Mouse (Mus musculus) embryo, embryonic 9.5 days (tissue): ENCODE data around the gene Hdac8.

ENCODE experiments used
- DNase-seq: peaks from one replicate; pipeline ENCODE4 v3.0.0-alpha.2; 2017; ENCODE audit errors: extremely low spot score

The Hdac8 gene

DNA sequence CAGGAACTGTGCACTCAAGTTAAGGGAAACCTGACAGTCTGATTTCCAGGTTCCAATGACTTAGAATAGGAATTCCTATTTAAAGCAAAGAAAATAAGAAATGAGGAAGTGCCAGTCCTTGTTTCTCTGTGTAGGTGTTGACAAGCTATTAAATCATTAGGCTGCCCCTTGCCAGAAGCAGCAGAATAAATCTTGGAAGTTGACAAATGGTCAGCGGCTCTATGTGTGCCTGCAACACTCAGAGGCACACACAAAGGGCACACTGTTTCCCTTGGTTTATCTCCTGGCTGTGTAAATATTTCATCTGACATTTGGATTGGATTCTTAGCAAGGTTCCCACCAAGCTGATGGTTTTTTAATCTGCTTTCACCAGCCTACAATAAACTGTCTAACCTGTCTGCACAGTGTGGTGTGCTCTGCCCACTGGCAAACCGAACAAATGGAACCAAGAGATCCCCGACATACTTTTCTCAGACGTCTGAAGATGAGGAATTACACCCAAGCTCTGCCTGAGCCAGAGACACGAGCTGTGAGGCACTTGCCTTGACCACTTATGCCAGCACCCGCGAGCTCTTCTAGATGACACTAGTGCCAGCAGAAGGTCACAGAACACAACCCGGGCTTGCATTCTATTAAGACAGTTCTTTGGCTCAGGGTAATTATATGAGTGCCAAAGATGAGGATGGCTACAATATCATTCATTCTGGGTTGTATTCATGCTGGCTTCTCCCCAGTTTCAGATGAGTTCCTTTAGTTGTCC lies 165.6 kb downstream of the Hdac8 start:
- DNase-seq, result no peak

- no peak for DNase-seq
These were observed 185.5 kb downstream of the Hdac8 start for GRCm38 (mm10) chrX:102319696-102320095.

DNA sequence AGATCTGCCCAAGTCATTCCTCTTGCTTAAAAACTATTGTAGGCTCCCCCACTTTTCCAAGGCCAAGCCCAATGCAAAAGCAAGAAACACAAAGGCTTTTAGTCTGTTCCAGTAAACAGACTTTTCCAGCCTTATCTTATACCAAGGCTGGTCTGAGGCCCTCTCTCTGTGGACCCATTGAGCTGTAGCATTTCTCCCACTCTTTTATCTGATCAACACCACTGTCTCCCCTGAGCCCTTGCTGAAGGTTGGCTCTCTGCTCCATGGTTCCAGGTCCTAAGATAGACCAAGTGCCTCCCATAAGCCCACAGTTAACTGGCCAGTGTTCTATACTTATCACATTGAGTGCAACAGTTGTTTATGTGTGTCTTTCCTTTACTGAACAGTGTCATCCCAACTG lies 185.9 kb downstream of the Hdac8 start:
- no peak for DNase-seq

GRCm38 (mm10) chrX:102318782-102319181 lies 186.4 kb downstream of the Hdac8 start:
- no peak for DNase-seq

GRCm38 (mm10) chrX:102311119-102311518 lies 194.0 kb downstream of the Hdac8 start:
- DNase-seq, result no peak

- no peak for DNase-seq
These were observed 197.6 kb downstream of the Hdac8 start for GRCm38 (mm10) chrX:102307511-102307910.

DNA sequence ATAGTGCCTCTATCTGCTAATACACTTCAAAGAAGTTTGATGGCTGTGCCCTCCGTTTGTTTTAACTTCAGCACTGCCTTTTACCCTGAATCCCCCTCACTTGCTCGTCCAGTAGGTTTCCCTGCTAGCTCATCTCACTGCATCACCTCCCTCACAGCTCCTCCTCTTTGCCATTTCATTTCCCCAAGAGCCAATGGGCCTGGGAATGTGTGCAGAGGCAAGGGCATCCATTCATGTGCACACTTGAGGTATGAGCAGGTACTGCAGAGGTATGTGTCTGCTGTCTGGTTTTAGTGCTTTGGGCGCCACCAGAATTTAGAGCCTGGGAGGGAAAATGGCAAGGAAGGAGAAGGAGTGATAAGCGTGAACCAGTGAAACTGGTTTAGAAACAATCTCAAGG lies 199.4 kb downstream of the Hdac8 start:
- no peak for DNase-seq

DNA sequence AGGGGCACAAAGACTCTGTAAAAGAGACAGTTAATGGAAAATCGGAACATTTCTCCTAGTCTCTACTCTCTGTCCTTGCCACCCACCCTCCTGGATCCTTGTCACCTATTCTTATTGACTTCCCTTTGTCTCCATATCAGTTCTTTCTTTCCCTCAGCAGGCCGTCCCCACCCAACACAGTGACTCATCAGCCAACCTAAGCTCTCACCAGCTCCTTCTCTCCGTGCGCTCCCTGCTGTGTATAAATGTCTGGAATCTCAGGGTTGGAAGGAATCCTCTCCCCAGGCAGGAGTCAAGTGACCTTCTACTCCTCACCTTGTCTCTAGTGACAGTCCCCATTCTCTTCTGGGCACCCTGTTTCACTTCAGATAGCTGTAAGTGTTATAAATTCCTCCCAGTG lies 200.2 kb downstream of the Hdac8 start:
- DNase-seq, result no peak

GRCm38 (mm10) chrX:102302476-102302875 lies 202.7 kb downstream of the Hdac8 start:
- DNase-seq, result peak; percentile 21

GRCm38 (mm10) chrX:102284889-102285288 lies 220.3 kb downstream of the Hdac8 start:
- DNase-seq, result peak; percentile 11

- DNase-seq, result no peak
These were observed 242.4 kb downstream of the Hdac8 start for GRCm38 (mm10) chrX:102262620-102263345.

- DNase-seq, result no peak
These were observed 245.4 kb downstream of the Hdac8 start for GRCm38 (mm10) chrX:102259772-102260171.

GRCm38 (mm10) chrX:102253892-102254291 lies 251.3 kb downstream of the Hdac8 start:
- peak; percentile 15 for DNase-seq

DNA sequence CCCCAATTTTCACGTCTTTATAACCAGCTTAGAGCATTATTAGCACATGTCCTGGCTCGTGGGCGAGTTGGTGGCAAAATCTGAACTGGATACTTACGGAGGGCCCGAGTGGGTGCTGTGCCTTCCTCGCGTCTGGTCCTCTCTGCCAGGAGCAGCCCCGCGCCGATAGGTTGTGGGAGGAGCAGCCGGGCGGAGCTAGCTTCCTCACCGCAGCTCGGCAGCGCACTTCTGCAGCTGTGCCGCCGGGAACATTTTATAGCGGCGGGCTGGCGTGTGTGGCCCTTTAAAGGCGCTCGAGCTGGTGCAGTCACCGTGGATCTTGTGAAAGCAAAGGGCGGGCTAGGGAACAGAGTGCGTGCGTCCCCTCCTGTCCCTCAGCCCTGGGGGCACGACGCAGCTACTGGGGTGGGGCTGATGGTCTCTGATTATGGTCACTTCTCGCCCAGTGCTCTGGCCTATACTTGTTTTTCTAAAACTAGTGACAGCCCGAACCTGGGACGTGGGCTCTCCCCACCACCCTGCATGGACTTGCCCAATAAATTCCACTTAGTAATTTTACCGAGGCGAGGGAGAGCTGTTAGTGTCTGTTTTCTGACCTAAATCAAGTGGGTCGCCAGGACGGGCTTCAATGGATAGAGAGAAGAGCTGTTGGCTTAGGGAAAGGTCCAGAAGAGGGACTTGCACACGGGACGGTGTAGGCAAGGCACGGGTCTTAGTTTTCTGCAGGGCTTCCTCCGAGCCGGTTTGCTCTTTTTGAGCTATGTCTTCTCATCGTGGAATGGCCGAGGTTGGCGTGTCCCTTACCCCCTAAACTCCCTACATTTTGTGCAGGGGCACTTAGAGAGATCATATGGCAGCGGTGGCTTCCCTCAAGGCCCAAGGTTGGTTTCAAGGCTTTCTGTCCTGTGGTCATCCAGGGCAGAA lies 253.0 kb downstream of the Hdac8 start, which contains the start of gene Cited1:
Gene Cited1 (minus strand): TSS at position 245 of the 924 bp plus-strand sequence.
- peak; percentile 70 for DNase-seq

GRCm38 (mm10) chrX:102251221-102251936 lies 253.8 kb downstream of the Hdac8 start:
- DNase-seq, result peak; percentile 40

GRCm38 (mm10) chrX:102250891-102251170 lies 254.3 kb downstream of the Hdac8 start:
- peak; percentile 41 for DNase-seq

GRCm38 (mm10) chrX:102250150-102250890 lies 254.8 kb downstream of the Hdac8 start:
- DNase-seq, result peak; percentile 28

DNA sequence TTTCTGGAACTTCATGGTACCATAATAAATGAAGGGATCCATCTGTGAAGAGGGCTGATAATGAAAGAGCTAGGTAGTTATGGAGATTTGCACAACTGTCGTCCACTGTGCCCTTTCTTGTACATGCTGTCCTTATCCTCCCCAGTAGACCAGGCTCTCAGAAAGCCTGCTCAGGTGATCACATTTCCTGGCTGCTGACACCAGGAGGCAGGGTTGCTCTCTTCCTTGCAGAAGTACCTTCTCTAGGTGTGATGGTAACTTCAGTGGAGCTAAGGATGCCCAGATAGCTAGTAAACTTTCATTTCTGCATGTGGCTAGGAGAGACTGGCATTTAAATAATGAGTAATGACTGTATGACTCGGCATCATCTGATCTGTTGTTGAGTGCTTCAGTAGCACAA lies 260.8 kb downstream of the Hdac8 start:
- DNase-seq, result no peak
